Mouse (Mus musculus) left cerebral cortex, adult 18-20 months (tissue): Measurements from ENCODE around the gene Mettl11b. TPM values are rescaled to one million over a fixed set of nuclear protein-coding genes. Genes with fewer than 3 reads are reported as not detected.

Experiments used
- DNase-seq, 2 experiments: peaks; one replicate each; pipeline ENCODE4 v3.0.0; 2021 to 2022; ENCODE audit warnings: low spot score in 2 of 2, mixed read lengths in 1 of 2
- total RNA-seq, 2 experiments: library from RNA; stranded (reverse); gene quantifications; 2 replicates each; pipeline ENCODE4 v1.2.3; 2021

Gene Mettl11b
- total RNA-seq, 2 experiments from 2014 or later: 2.0 to 3.6 TPM

- no peak for DNase-seq
Measured at GRCm38 (mm10) chr1:163657056-163657455, 68.0 kb downstream of the Mettl11b start.

GRCm38 (mm10) chr1:163656432-163656831, 68.6 kb downstream of the Mettl11b start:
- no peak for DNase-seq

Other genes starting within 250 kb of the Mettl11b start
- gene Kifap3, start 54.4 kb upstream of the Mettl11b start, total RNA-seq: 100 to 1,000 TPM; 195 to 203 TPM
- 10 to 100 TPM; 21.0 to 22.3 TPM for gene Scyl3, start 203.9 kb upstream of the Mettl11b start, total RNA-seq